Mouse (Mus musculus) gastrocnemius, postnatal 25 days (tissue): ENCODE measurements around the gene Ccdc113. TPM values are rescaled to one million over a fixed set of nuclear protein-coding genes. Genes with fewer than 3 reads are reported as not detected.

Experiments
- DNase-seq: peaks from one replicate; pipeline ENCODE4 v3.0.0; 2022
- total RNA-seq, 2 experiments: library from RNA; stranded (reverse); gene quantifications; 1 replicate in 1 of 2; 2 replicates in 1 of 2; pipeline ENCODE4 v1.2.3; 2021

Ccdc113 gene
- total RNA-seq, 2 experiments from 2014 or later: not detected

- no peak for DNase-seq
Observed at GRCm38 (mm10) chr8:95539487-95539886, 5.6 kb downstream of the Ccdc113 start.

GRCm38 (mm10) chr8:95542191-95542590, 8.3 kb downstream of the Ccdc113 start:
- DNase-seq: no peak

GRCm38 (mm10) chr8:95543065-95543464, 9.2 kb downstream of the Ccdc113 start:
- DNase-seq: no peak

- DNase-seq: no peak
Observed at GRCm38 (mm10) chr8:95545815-95546214, 11.9 kb downstream of the Ccdc113 start.

- no peak for DNase-seq
Observed at GRCm38 (mm10) chr8:95546986-95547385, 13.1 kb downstream of the Ccdc113 start.

GRCm38 (mm10) chr8:95547931-95548330, 14.0 kb downstream of the Ccdc113 start:
- DNase-seq: no peak

- no peak for DNase-seq
Observed at GRCm38 (mm10) chr8:95549871-95550829, 16.3 kb downstream of the Ccdc113 start.

- DNase-seq: no peak
Observed at GRCm38 (mm10) chr8:95551577-95551976, 17.7 kb downstream of the Ccdc113 start.

GRCm38 (mm10) chr8:95555963-95556362, 22.1 kb downstream of the Ccdc113 start:
- DNase-seq: no peak

GRCm38 (mm10) chr8:95566217-95566616, 32.3 kb downstream of the Ccdc113 start:
- no peak for DNase-seq

- DNase-seq: no peak
Observed at GRCm38 (mm10) chr8:95566809-95567208, 32.9 kb downstream of the Ccdc113 start.

GRCm38 (mm10) chr8:95573146-95573545, 39.3 kb downstream of the Ccdc113 start:
- no peak for DNase-seq

GRCm38 (mm10) chr8:95576240-95576639, 42.4 kb downstream of the Ccdc113 start, which contains the start of gene Prss54:
Gene Prss54, minus strand, starts transcription at chr8:95576340.
- no peak for DNase-seq

- no peak for DNase-seq
Observed at GRCm38 (mm10) chr8:95587339-95587738, 53.5 kb downstream of the Ccdc113 start.

- DNase-seq: no peak
Observed at GRCm38 (mm10) chr8:95589282-95589681, 55.4 kb downstream of the Ccdc113 start.

GRCm38 (mm10) chr8:95590539-95590938, 56.7 kb downstream of the Ccdc113 start:
- DNase-seq: no peak

GRCm38 (mm10) chr8:95592131-95592780, 58.4 kb downstream of the Ccdc113 start:
- DNase-seq: no peak

GRCm38 (mm10) chr8:95593439-95594393, 59.8 kb downstream of the Ccdc113 start:
- no peak for DNase-seq

- DNase-seq: no peak
Observed at GRCm38 (mm10) chr8:95595131-95595530, 61.2 kb downstream of the Ccdc113 start.

GRCm38 (mm10) chr8:95596841-95597241, 63.0 kb downstream of the Ccdc113 start:
- no peak for DNase-seq

GRCm38 (mm10) chr8:95599861-95600260, 66.0 kb downstream of the Ccdc113 start:
- no peak for DNase-seq

- no peak for DNase-seq
Observed at GRCm38 (mm10) chr8:95601306-95601705, 67.4 kb downstream of the Ccdc113 start.
